Mouse (Mus musculus) kidney, adult 10 weeks (tissue): ENCODE measurements around the gene Gm9964. TPM values are rescaled to one million over a fixed set of nuclear protein-coding genes. Genes with fewer than 3 reads are reported as not detected.

Source experiments
- polyA plus RNA-seq: library from polyadenylated mRNA; stranded (reverse); fragments of 350-450 nt; fragmentation: Illumina TruSeq; extraction: RNeasy Lipid Tissue Mini Kit (QIAGEN cat#74804); gene quantifications from one replicate; pipeline ENCODE4 v1.2.3, GENCODE M21; 2014; ENCODE audit warnings: low read depth, low replicate concordance

Gm9964 gene
- not detected for polyA plus RNA-seq

GRCm38 (mm10) chr11:79296856-79297491 lies at the start of gene Gm9964:
Gene Gm9964 (minus strand): TSS chr11:79296906.

DNA sequence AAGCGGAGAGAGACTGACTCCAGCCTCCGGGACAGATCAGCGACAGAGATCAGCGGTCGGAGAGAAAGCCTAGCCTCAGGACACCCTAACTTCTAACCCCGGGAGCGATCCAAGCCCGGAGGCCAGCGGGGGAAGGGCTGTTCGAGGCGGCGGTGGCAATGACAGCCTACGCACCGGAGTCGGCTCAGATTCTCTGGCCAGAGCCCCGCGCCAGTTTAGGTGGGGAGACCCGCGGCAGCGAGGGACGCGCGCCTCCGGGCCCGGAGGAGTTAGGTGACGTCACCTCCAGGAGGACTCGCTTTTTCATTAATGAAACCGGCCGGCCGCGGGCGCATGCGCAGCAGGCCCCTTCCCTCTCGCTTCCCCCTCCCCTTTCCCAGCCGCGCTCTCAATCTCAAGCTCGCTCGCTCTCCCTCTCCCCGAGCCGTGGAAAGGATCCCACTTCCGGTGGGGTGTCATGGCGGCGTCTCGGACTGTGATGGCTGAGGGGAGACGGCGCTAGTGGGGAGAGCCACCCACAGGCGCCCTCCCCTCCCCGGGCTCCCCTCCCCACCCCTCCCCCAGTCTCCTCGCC lies 42.6 kb upstream of the Gm9964 start, which contains the start of gene Nf1:
TSS of gene Nf1 (plus strand) at position 460 of the 574 bp plus-strand sequence.

DNA sequence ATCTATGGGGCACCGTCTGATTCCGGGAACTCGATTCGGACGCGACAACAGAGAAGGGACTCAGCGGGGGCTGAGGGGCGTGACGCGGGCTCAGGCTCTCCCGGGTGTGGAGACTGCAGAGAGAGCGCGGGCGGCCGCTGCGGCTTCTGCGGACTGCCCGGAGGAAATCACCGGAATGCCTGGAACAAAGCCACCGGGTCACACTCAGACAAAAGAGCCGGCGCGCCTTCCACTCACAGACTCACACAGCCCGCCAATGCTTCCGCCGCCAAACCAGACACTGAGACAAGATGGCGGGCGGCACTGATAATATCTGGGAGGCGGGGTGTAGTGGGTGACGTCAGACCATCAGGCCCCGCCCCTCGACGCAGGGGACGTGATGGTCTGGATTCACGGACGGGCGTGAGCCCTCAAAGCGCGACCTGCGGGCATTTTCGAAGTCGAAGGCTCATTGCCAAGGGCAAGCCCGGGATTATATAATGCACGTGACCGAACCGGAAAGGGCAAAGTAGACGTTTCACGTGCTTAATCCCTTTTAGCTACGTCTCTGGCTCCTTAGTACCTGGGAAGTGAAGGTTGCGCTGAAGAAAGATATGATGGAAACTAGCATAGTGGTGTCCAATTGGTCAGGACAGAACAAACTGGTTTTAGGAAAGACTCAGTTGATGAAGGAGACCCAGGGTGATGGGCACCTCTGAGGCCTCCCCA lies 42.2 kb downstream of the Gm9964 start, which contains the start of gene Wsb1:
TSS of gene Wsb1 (minus strand) at position 281 of the 708 bp plus-strand sequence.

Other genes with a start within 250 kb of the Gm9964 start
- 0.49 TPM for gene Ksr1, start 150.5 kb downstream of the Gm9964 start, polyA plus RNA-seq
- gene Wsb1, start 42.2 kb downstream of the Gm9964 start, polyA plus RNA-seq, result 204 TPM
- 25.4 TPM for gene Nf1, start 42.8 kb upstream of the Gm9964 start, polyA plus RNA-seq
- not detected for gene Omg, start 207.2 kb upstream of the Gm9964 start, polyA plus RNA-seq
- gene Evi2b, start 226.9 kb upstream of the Gm9964 start, polyA plus RNA-seq, result 2.9 TPM
- 0.20 TPM for gene Evi2, start 233.7 kb upstream of the Gm9964 start, polyA plus RNA-seq
- 5.0 TPM for gene Evi2a, start 233.7 kb upstream of the Gm9964 start, polyA plus RNA-seq